Mouse (Mus musculus): ENCODE measurements around the gene Tlr8. TPM values are rescaled to one million over a fixed set of nuclear protein-coding genes. Genes with fewer than 3 reads are reported as not detected.

The Tlr8 gene
- polyA plus RNA-seq, 1 experiment, result 1.6 TPM

DNA sequence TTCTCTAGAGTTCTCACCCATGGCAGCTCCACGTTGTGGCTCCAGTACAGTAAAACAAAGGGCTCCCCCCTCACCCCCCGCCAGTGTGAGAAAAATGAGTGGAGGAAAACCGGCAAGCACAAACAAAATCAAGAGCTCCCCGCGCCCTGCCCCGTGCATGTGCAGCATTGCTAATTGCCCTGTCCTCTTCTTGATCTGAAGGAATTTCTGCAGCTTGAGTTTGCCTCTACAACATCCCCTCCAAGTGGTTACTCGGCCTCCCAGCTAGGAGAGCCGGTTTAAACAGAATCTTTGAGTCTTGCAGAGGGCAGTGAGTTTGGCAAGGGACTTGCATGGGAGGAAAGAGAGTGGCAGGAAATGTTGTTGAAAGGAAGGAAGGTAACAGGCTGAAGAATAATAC lies 51.4 kb downstream of the Tlr8 start:
- H3K27ac ChIP-seq (ENCODE audit: control insufficient read depth, insufficient read depth, low read length), result peak overlapping the region; percentile 79
- WGBS, result 15% methylated on average over 8 of the region's 8 CpGs

DNA sequence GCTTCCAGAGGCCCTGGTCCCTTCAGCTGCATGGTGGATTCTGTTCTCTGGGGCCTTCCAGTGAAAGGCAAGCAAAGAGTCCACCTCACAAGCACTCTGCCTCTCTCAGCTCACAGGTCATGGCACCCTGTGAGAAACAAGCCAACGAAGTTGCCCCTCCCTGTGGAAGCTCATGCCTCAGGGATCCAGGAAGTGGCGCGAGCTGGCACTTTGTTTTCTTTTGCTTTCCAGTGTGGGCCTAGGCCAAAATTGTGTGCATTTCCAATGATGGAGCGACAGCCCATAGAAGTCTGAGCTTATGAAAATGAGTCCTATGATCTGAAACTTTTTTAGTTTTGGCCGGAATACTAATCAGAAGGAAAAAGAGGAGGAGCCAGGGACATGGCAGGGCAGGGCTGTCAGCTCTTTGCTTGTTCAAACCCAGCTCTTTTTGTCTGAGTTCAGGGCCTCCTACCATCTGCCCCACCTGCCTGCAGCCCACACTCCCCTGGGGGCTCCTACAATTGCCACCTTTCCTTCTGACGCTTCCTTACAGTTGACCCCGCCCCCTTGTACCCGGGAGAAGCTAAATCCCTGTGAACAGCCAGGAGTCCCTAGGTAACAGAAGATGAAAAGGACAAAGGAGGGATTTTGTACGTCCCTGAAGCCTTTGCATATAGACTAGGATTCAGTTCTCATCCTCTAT lies 52.1 kb downstream of the Tlr8 start:
- 56% methylated on average over 9 of the region's 9 CpGs for WGBS
- TF ChIP-seq POLR2A (IDR thresholded peaks at IDR 0.05; ENCODE audit: control insufficient read depth, extremely low read depth, insufficient read depth, low read length, poor library complexity) (no peak), CTCF (IDR thresholded peaks at IDR 0.05; ENCODE audit: borderline replicate concordance, control insufficient read depth, extremely low read depth, insufficient read depth, low read length, poor library complexity) (no peak)
- Histone ChIP-seq H3K27me3 (ENCODE audit: control insufficient read depth, insufficient read depth, low read length) (no peaks in the 10 kb centered on the region), H3K27ac (ENCODE audit: control insufficient read depth, insufficient read depth, low read length) (peak overlapping the region; percentile 34; the same call in 1 of the 2 replicates), H3K4me1 (replicated peaks; ENCODE audit: control insufficient read depth, insufficient read depth, low read length) (peaks cover 19% of the 10 kb centered on the region), H3K4me3 (ENCODE audit: control insufficient read depth, insufficient read depth, low read length) (no peak overlapping the region), H3K36me3 (ENCODE audit: control insufficient read depth, insufficient read depth, low read length) (peaks cover 6% of the 10 kb centered on the region)
- no peak for DNase-seq

More for the DNA sequence above, 51.4 kb downstream of the Tlr8 start:
- DNase-seq, result no peak
- no peaks in the 10 kb centered on the region for H3K36me3 ChIP-seq (ENCODE audit: control insufficient read depth, insufficient read depth, low read length)
- no peak overlapping the region; the same call in 1 of the 2 replicates for H3K4me3 ChIP-seq (ENCODE audit: control insufficient read depth, insufficient read depth, low read length)
- H3K27me3 ChIP-seq (ENCODE audit: control insufficient read depth, insufficient read depth, low read length), result no peaks in the 10 kb centered on the region
- TF ChIP-seq CTCF (IDR thresholded peaks at IDR 0.05; ENCODE audit: borderline replicate concordance, control insufficient read depth, extremely low read depth, insufficient read depth, low read length, poor library complexity), result no peak
- peaks cover 15% of the 10 kb centered on the region for H3K4me1 ChIP-seq (replicated peaks; ENCODE audit: control insufficient read depth, insufficient read depth, low read length)

DNA sequence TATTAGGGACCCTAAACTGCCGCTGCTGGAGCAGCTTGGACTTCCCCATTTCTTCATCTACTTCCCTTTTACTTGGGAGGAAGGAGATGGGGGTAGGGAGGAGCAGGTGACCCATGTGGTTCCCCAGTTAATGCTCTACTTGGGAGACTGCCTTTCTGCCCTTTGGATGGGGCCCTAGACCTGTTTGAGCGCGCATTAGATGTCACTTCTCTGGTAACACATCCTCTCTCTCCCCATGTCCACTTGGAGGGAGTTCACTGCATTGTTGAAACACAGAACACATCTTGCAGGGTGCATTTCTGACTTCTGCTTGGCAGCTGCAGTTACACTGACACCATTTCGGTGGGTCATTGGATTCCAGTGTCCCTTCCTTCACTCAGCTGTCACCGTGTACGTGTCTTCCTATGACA lies 53.8 kb downstream of the Tlr8 start:
- H3K4me3 ChIP-seq (ENCODE audit: control insufficient read depth, insufficient read depth, low read length), result no peak overlapping the region
- 17% methylated on average over 6 of the region's 6 CpGs for WGBS
- TF ChIP-seq CTCF (IDR thresholded peaks at IDR 0.05; ENCODE audit: borderline replicate concordance, control insufficient read depth, extremely low read depth, insufficient read depth, low read length, poor library complexity) (no peak), POLR2A (IDR thresholded peaks at IDR 0.05; ENCODE audit: control insufficient read depth, extremely low read depth, insufficient read depth, low read length, poor library complexity) (no peak)
- DNase-seq, result no peak
- peak overlapping the region; percentile 65 for H3K27ac ChIP-seq (ENCODE audit: control insufficient read depth, insufficient read depth, low read length)
- H3K36me3 ChIP-seq (ENCODE audit: control insufficient read depth, insufficient read depth, low read length), result peaks cover 13% of the 10 kb centered on the region
- H3K27me3 ChIP-seq (ENCODE audit: control insufficient read depth, insufficient read depth, low read length), result no peaks in the 10 kb centered on the region
- peaks cover 21% of the 10 kb centered on the region for H3K4me1 ChIP-seq (replicated peaks; ENCODE audit: control insufficient read depth, insufficient read depth, low read length)

DNA sequence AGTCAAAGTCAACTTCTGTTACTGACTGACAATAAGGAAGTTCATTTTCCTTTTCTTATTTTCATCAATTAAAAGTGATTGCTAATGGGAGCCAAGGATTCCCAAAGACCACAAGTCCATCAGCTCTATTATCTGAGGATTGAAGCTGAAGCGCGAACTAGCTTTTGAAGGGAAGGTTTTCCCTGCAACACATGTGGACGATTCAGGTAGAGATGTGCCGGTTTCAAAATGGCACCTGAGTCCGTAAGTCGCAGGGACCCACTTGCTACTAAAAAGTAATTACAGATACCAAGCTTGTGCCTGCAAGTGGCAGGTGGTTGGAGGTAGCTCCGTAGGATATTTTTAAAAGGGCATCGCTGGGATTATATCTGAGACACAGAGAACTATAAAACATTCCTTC lies 54.3 kb downstream of the Tlr8 start:
- Histone ChIP-seq H3K4me3 (ENCODE audit: control insufficient read depth, insufficient read depth, low read length) (no peak overlapping the region), H3K27me3 (ENCODE audit: control insufficient read depth, insufficient read depth, low read length) (no peaks in the 10 kb centered on the region), H3K36me3 (ENCODE audit: control insufficient read depth, insufficient read depth, low read length) (peaks cover 13% of the 10 kb centered on the region), H3K4me1 (replicated peaks; ENCODE audit: control insufficient read depth, insufficient read depth, low read length) (peaks cover 21% of the 10 kb centered on the region), H3K27ac (ENCODE audit: control insufficient read depth, insufficient read depth, low read length) (peak overlapping the region; percentile 65)
- WGBS, result 17% methylated on average over 8 of the region's 8 CpGs
- TF ChIP-seq POLR2A (IDR thresholded peaks at IDR 0.05; ENCODE audit: control insufficient read depth, extremely low read depth, insufficient read depth, low read length, poor library complexity) (no peak), CTCF (IDR thresholded peaks at IDR 0.05; ENCODE audit: borderline replicate concordance, control insufficient read depth, extremely low read depth, insufficient read depth, low read length, poor library complexity) (no peak)
- no peak for DNase-seq

DNA sequence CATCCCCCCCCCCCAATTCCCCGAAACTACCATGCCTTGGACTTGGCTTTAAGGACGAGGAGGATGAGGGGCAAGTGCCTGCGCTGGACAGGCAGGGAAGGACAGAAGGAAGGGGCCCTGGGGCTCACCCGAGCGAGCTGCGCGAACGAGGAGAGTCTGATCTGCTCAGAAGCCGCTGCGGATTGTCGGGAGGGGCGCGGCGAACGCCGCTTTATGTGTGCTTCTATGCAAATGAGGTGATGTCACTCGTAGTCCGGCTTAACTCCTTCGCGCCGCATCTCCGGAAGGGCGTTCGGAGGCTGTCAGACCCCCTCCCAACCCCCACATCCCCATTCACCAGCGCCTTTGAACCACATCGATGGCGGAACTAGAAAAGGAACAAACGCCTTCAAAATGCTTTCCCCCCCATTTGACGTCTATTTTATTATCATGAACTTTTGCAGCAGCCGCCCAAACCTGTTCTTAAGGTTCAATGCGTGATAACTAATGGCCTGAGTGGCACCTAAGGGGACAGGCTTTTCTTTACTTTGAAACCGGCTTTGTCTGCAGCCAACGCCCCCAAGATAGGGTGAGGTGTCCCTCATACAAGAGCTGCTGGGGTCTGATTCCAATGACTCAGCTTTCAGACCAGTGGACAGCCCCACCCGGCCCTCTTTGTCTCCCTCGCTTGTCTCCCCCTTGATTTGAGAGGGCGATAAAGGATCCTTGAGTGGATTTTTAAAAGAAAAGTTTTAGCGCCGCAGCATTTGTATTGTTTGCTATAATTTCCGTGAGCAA lies 55.0 kb downstream of the Tlr8 start, which contains the start of gene Tmsb4x:
Tmsb4x (minus strand) TSS at position 338 of the 777 bp plus-strand sequence.
- Histone ChIP-seq H3K4me3 (ENCODE audit: control insufficient read depth, insufficient read depth, low read length) (peak within 1 kb of the TSS; percentile 97), H3K27ac (ENCODE audit: control insufficient read depth, insufficient read depth, low read length) (peak within 1 kb of the TSS; percentile 96), H3K4me1 (replicated peaks; ENCODE audit: control insufficient read depth, insufficient read depth, low read length) (peaks cover 21% of the 10 kb centered on the region), H3K36me3 (ENCODE audit: control insufficient read depth, insufficient read depth, low read length) (peaks cover 13% of the 10 kb centered on the region), H3K27me3 (ENCODE audit: control insufficient read depth, insufficient read depth, low read length) (no peaks in the 10 kb centered on the region)
- peak; percentile 85 for DNase-seq
- 2% methylated on average over 39 of the region's 39 CpGs for WGBS
- TF ChIP-seq CTCF (IDR thresholded peaks at IDR 0.05; ENCODE audit: borderline replicate concordance, control insufficient read depth, extremely low read depth, insufficient read depth, low read length, poor library complexity), result no peak
- peak; percentile 98 for TF ChIP-seq POLR2A (IDR thresholded peaks at IDR 0.05; ENCODE audit: control insufficient read depth, extremely low read depth, insufficient read depth, low read length, poor library complexity)

DNA sequence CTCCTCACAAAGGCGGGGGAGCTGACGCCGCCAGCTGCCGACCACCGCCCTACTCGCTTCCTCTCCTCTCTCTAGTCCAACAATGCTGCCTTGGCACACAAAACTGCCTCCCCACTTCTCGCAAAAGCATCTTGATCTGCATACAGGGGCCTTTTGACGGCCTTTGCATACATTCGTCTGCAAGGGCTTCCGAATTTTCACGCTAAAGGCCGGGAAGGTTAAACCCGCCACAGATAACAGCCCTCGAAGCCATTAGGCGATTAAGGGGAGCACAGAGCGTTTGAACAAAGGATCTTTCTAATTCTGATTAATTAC lies 55.7 kb downstream of the Tlr8 start:
- H3K4me1 ChIP-seq (replicated peaks; ENCODE audit: control insufficient read depth, insufficient read depth, low read length), result peaks cover 21% of the 10 kb centered on the region
- no peak for TF ChIP-seq POLR2A (IDR thresholded peaks at IDR 0.05; ENCODE audit: control insufficient read depth, extremely low read depth, insufficient read depth, low read length, poor library complexity)
- TF ChIP-seq CTCF (IDR thresholded peaks at IDR 0.05; ENCODE audit: borderline replicate concordance, control insufficient read depth, extremely low read depth, insufficient read depth, low read length, poor library complexity), result no peak
- no peak for DNase-seq
- peaks cover 13% of the 10 kb centered on the region for H3K36me3 ChIP-seq (ENCODE audit: control insufficient read depth, insufficient read depth, low read length)
- 2% methylated on average over 16 of the region's 16 CpGs for whole genome bisulfite sequencing
- peak overlapping the region; percentile 96 for H3K27ac ChIP-seq (ENCODE audit: control insufficient read depth, insufficient read depth, low read length)
- H3K4me3 ChIP-seq (ENCODE audit: control insufficient read depth, insufficient read depth, low read length), result peak overlapping the region; percentile 97
- no peaks in the 10 kb centered on the region for H3K27me3 ChIP-seq (ENCODE audit: control insufficient read depth, insufficient read depth, low read length)
